Mouse (Mus musculus) embryonic fibroblast, embryonic 13.5 days (primary cell): ENCODE data around the gene Kctd5.

ENCODE experiments used
- CTCF ChIP-seq: IDR thresholded peaks from 2 replicates; pipeline ENCODE4 v1.5.1; 2011; ENCODE audit warnings: mild to moderate bottlenecking, control low read depth, low read length, moderate library complexity, borderline replicate concordance; ENCODE audit not compliant: insufficient read depth
- POLR2A ChIP-seq: IDR thresholded peaks from 2 replicates; pipeline ENCODE4 v1.6.1; 2011; ENCODE audit warnings: low read depth, mild to moderate bottlenecking, control low read depth, low read length, moderate library complexity

- TF ChIP-seq CTCF: no peak
- TF ChIP-seq POLR2A: no peak
Observed at GRCm38 (mm10) chr17:24000404-24000803, 72.9 kb downstream of the Kctd5 start.
